Mouse (Mus musculus): ENCODE measurements around the gene Polr3e.

DNA sequence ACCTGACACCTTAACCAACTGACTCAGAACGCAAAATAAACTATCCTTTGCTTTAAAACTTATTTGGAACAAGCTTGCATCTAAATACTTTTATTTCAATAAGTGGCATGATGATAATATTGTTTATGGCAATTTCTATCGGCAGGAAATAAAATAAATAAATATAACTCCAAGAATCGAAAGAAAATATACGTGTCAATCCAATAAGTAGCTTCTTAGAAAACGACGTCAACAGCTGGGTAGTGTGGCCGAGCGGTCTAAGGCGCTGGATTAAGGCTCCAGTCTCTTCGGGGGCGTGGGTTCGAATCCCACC, 309 bp upstream of the Polr3e start:
- TF ChIP-seq CTCF (IDR thresholded peaks at IDR 0.05; ENCODE audit: low read depth) (no peak), EP300 (optimal IDR thresholded peaks at IDR 0.05) (no peak)

Data from stomach, postnatal 0 days (tissue).